Mouse (Mus musculus): Measurements from ENCODE around the gene Rps11.
A peak's percentile ranks its signal among the peaks of the same experiment; 100 is the strongest.
"Not testable (repeated sequence)": the region's sequence is repeated elsewhere in the genome, so short reads cannot be mapped to it uniquely, and the experiment has no call there.

The Rps11 gene

DNA sequence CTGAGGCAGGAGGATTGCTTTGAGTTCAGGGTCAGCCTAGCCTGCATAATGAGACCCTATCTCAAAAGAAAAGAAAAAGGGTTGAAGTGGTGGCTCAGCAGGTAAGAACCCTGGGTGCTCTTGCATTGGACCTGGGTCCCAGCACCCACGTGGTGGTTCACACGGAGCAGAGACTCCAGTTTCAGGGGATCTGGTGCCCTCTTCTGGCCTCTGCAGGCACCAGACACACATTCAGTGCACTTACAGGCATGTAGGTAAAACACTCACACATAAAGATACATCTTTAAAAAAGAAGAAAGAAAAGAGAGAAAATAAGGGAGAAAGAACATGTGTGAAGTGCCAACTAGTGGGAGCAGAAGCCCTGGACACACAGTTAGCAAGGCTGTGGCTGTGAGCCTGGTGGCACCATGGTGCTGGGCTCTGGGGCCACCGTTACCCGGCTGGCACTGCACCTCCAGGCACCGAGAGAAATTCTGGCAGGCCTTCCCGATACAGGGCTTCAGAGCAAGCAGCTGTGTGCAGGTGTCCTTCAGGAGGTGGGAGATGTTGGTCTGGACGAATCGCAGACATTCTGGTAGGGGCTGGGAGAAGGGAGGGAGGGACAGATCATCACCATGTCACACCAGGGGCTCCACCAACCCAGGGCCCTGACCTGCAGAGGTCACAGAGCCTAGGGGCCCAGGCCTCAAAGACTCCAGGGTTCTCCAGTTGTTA, 9.4 kb upstream of the Rps11 start:
- ATAC-seq (ENCODE audit: low TSS enrichment), result no peak

DNA sequence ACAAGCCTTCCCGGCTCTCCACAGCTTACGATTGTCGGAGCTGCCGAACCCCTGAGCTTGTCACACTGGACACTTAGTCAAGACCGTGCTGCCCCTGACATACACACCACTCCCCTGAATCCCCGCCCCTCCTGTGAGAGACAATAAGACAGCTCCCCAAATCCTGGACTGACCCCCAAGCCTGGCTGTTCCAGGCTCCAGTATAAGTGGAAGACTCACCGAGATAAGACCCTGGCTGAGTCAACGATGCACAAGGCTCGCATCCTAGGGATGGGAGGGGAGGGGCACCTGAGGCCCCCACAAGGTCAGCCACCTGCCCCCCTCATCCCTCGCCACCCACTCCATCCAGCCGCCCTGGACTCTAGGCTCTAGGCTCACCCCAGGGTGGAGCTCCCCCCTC, 7.6 kb upstream of the Rps11 start:
- ATAC-seq (ENCODE audit: low TSS enrichment), result no peak

DNA sequence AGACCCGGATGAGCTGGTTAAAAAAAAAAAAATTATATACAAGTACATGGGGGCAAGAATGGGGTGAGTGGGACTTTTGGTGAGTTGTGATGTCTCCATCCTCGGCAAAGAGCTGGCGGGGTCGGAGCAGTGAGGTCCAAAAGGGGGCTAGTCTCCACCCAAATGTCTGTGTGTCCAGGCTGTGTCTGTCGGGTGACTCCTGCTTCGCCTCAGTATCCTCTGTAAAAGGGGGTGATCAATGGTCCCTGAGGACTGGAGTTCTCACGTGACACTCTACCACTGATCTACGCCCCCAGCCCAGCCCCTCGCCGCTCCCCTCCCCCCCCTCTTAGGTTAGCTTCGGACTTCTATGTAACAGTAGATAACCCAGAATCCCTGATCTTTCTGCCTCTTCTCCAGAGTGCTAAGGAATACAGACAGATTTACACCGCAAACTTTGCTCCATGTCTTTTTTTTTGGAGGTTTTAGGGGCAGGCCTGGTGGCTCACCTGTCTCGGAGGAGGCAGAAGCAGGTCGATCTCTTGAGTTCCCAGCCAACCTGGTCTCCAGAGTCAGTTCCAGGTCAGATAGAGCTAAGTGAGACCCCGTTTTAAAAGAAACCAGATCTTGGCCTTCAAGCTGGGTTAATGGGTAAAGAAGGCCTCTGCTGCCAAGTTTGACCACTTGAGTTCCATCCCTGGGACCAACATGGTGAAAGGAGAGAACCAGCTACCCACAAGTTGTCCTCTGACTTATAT, 5.7 kb upstream of the Rps11 start:
- ATAC-seq (ENCODE audit: low TSS enrichment), result no peak

DNA sequence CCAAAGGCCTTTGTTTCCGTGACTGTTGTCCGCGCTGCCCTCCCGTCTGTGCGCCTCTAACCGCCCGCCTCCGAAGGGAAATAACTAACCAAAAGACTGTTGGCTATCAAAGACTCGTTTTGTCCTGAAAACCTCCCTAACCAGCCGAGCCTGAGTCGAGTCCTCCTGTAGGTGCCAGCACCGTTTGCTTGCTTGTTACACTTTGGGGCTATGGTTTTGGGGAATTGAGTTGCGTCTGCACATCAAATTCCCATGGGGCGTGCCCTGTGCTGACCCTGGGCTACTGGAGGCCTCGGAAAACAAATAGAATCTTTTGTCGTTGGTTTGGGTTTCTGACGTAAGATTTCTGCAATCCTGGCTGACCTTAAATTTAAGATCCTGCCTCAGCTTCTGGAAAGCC, 5.1 kb upstream of the Rps11 start:
- no peak for ATAC-seq (ENCODE audit: low TSS enrichment)

DNA sequence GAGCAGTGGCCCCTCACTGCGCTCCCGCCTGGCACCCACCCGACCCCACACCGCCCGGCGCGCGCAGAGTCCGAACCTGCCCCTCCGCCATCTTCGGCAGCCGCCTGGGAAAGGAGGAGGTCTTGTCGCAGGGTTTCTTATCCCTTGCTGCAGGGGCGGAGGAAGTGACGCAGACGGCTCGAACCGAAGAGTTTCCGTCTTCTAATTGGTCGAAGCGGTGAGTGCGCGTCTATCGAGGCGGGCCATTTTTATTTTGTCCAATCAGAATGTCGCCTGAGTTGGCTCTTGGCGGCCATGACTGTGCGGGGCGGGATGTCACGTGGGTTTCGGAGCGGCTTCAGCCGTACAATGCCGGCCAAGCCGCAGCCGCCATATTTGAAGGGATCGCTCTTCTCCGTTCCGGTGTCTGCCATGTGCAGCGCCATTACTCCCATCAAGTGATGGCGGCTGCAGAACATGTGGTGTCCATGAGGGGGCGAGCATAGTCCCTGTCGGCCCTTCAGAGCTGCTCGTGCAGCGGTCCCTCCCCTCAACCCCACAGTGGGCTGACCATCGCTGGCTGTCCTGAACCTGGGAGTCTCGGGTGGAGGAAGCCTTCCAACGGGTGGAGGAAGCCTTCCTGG, 4.5 kb upstream of the Rps11 start, which contains the start of gene Rpl13a:
Gene Rpl13a (minus strand): TSS at position 138 of the 623 bp plus-strand sequence.
- peak; percentile 81 for ATAC-seq (ENCODE audit: low TSS enrichment)

DNA sequence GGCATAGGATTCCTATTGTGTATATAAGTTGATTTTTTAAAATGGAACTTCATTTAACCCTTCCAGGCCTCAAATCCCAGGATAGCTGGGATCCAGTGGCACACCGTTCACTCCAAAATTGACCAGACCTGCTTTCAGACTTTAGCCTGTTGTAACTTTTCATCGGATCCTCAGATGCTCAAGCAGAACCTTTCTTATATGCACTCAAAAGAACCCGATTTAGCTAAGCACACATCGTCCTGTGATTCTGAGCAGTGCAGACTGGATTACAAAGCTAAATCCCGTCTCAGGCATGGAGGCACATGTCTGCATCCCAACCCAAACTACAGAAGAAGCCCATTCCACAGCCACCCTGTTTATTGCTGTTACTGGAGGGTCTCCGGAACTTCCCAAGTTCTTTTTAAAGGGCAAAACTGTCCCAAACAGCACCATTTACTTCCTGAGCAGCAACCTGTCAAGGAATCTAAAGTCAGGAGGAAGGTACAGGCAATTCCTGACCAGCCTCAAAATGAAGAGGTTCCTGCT, 3.5 kb upstream of the Rps11 start:
- ATAC-seq (ENCODE audit: low TSS enrichment), result no peak

DNA sequence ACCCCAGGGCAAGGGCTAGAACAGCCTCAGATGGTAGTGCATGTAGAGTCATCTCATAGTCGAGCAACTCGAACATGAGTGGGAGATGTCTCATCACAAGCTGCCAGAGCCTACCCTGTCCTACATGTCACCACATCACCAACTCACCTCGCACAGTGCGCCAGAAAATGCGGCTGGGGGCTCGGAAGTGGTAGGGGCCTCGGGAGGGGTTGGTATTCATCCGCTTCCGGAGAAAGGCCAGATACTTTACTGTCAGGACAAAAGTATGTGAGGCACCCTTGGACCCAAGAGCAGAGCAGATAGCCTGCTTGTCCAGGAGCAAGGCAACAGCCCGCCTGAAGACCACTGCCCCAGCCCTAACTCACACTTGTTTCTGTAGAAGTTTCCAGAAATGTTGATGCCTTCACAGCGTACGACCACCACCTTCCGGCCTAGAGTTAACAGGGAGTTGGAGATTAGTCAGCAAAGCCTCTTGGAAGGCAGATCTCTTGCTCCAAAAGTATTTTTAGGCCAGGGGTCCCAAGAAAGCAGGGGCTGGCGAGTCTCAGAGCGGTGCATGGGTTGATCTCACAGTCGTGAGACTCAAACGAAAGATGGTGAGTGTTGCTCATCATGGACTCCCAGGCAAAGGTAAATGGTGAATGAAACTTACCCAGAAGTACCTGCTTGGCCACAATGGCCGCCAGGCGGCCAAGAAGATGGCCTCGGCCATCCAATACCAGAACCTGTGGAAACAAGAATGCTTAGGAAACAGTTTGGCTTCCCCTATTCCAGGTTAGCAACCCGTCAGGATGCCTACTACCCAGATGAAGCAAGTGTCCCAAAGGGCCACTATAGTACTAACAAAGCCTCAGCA, 2.8 kb upstream of the Rps11 start:
- ATAC-seq (ENCODE audit: low TSS enrichment), result no peak

DNA sequence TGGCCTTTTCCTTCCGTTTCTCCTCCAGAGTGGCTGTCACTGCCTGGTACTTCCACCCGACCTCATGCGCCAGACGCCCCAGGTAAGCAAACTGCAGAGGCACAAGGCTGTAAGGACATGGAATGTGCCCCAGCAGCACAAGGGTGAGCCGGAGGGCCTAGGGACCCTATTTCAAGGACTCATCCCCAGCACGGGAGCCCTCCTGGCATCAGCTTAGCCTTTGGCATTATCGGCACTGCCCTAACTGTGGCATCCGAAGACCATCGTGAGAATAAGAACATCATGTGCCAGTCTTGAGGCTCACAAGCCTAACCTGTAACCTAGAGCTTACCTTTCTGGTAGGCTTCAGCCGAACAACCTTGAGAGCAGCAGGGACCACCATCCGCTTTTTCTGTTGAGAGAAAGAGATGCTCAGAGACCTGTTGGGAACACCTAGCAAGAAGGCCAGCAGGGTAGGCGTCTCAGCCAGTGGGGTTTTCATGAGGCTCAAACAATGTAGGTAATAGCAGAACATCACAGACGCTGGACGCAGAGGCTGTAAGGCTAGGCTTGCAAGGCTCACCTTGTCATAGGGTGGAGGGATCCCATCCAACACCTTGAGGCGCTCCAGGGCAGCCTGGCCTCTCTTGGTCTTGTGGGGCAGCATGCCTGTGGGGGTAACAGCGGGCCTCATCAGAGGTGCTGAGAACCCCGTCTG, 2.1 kb upstream of the Rps11 start:
- no peak for ATAC-seq (ENCODE audit: low TSS enrichment)

DNA sequence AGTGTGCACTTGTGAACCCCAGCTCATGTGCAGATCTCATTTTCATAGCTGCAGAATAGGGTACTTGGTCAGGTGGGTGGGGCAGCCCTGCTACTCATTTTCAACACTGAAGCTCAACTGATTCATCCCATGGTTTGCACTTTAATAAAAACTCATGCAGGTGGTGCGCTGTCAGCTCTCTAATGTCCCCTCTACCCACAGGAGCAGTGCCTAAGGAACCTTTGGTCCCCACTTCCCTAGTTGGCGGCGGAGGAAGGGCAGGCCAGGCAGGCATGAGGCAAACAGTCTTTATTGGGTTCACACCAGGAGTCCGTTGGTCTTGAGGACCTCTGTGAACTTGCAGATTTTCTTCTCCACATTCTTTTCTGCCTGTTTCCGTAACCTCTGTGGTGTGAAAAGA, 1.4 kb upstream of the Rps11 start:
- not testable (repeated sequence) for ATAC-seq (ENCODE audit: low TSS enrichment)

DNA sequence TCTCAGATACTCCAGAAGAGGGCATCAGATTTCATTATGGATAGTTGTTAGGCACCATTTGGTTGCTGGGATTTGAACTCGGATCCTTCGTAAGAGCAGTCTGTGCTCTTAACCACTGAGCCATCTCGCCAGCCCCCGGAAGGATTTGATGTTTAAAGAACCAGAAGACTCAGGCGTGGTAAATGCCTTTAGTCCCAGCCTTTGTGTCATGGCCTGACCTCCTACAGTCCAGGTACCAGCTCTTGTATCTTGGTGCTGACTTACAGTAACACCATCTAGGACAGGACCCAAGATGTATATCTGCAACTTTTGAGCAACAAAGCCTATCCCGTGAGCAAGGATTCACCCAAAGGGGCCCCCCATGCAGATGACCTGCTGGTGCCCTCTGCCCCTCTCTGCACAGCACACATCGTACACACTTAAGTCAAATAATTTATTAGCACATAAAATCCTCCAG, 933 bp upstream of the Rps11 start:
- ATAC-seq (ENCODE audit: low TSS enrichment), result no peak

DNA sequence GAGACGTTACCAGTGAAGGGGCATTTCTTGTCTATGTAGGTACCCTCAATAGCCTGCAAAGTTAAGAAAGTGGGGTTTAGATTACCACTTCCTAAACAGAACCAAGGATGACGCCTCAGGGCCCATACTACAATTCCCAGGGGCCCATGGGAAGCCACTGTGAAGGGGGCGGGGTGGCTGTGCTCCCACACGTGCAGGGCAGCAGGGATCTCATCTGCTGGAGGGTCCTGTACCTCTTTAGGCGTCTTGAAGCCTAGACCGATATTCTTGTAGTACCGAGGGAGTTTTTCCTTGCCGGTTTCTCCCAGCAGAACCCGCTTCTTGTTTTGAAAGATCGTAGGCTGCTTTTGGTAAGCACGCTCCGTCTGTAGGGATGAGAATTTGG, 1.1 kb downstream of the Rps11 start:
- ATAC-seq (ENCODE audit: low TSS enrichment), result no peak

DNA sequence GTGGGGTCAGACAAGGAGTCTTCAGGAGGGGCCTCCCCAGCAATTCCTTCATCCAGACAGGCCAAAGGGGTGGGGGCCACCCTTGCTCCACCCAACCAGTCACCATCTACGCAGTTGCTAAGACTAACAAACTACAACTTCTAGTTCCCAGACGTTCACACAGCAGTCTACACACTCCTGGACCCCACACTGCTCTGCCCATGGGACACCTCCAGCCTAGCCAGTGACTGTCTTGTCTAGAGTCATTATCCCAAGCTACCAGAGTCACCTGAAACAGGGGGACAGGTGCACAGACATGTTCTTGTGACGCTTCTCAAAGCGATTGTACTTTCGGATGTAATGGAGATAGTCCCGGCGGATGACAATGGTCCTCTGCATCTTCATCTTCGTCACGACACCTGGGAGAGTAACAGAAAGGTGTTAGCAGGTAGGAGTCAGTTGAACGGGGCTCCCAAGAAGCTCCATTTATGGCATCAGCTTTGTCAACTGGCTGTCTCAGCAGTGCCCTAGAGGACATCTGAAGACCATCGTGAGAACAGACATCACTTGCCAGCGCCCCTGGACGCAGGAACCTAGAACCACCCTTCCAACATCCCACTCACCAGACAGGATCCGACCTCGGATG, 1.6 kb downstream of the Rps11 start:
- ATAC-seq (ENCODE audit: low TSS enrichment), result no peak

DNA sequence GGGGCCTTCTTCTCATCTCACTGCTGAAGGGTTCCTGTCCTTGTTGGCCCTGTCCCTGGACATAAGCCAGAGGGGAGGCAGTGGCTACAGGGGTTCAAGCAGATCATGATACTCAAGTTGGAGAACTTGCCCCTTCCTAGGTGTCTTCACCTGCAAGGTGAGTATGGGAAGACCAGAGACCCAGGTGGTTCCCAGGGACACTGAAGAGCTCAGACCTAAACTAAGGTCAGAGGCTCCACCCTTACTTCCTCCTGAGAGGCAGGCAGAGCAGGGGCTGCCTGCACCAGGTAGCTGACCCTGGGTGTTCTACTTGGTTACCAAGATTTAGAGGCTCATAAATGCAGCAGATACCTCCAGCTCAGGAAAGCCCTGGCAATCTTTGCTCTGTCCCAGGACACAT, 2.3 kb downstream of the Rps11 start:
- ATAC-seq (ENCODE audit: low TSS enrichment), result no peak

DNA sequence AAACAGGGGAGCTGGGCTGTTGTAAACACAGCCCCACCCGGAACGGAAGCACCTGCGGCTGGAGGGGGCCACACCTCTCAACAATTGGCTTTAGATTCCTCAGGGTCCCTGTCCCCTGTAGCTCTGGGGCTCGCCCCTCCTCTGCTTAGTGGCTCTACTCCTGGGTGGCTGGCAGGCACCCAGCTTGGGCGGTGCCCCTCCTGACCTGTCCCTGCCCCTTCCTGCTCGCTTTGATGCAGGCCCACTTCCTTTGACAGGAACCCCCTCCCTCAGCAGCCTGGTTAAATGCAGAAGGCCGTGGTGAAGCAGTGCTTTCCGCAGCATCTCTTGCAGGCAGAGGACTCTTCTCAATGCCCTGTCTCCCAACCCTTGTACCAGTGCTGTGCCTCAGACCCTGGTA, 2.8 kb downstream of the Rps11 start:
- no peak for ATAC-seq (ENCODE audit: low TSS enrichment)

DNA sequence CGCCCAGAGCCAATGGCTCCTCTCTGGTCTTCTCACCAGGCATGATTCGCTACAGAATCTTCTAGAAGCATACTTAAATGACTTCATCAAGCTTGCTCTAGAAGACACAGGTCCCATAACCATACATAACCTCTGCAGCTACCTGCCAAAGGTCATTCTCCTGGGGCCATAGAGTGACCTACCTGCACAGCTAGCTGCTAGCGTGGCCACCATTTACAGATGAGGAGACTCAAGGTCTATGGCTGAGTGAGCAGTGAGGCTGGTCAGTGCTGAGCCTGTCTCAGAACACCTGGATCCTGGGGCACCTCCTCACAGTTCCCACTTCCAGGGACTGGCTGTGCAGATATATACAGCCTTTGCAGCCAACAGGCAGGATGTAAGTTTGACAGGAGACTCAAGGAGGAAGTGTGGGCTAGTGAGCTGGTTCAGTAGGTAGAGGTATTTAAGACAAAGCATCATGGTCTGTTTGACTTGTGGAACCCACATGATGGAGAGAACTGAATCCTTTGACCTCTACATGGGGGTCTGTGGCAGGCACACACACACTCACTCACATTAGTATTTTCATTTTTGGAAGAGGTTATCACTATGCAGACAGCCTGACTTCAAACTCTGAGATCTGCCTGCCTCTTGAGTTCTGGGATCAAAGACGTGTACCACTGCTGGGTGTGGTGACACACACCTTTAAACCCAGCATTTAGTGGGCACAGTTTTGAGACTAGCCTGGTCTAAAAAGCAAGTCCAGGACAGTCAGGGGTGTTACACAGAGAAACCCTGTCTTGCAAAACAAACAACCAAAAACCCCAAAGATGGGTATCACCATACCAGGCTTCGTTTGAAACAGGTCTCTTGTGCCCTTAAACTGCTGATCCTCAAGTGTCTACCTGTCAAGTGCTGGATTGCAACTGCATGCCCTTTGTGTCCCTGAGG, 4.2 kb downstream of the Rps11 start:
- no peak for ATAC-seq (ENCODE audit: low TSS enrichment)

DNA sequence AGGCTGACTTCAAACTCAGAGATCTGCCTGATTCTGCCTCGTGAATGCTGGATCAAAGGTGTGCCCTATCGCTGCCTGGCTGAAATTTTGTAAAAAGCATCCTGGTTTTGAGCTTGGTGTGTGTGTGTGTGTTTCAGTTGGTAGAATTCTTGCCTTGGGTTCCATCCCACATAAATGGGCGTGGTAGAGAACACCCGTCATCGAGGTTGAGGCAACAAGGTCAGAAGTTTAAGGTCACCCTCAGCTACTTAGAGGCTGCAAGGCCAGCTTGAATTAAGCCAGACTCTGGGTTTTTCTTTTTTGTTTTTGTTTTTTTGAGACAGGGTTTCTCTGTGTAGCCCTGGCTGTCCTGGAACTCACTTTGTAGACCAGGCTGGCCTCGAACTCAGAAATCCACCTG, 5.9 kb downstream of the Rps11 start:
- ATAC-seq (ENCODE audit: low TSS enrichment), result no peak

DNA sequence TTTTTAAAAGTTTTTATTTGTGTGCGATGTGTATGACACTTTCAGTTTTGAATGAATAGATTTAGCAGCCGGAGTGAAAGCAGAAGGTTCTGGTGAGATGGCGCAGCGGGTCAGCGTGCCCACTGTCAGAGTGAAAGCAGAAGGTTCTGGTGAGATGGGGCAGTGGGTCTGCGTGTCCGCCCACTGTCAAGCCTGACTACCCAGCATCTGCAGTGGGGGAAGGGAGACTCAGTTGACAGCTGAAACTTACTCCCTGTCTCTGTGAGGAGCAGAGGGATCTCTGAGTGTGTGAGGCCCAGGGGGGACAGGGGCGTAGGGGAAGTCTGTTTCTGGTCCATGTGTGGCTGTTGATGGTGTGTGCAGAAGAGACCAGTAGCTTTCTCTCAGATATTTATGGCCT, 6.7 kb downstream of the Rps11 start:
- no peak for ATAC-seq (ENCODE audit: low TSS enrichment)

DNA sequence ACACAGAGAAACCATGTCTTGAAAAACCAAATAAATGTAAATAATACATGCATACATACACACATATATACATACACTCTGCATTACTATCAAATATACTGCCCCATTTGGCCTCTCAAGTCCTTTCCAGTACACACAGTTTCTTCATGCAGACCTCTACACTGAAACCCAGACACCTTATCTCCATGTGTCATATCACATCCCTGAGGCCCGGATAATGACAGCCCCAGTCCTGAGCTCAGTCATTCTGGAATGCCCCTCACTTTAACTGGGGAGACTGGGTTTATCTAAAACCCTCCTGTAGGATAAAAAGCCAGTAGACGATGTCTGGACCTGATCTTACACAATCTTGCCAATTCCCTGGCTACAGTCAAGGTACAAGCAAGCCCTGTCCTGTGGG, 10.8 kb downstream of the Rps11 start:
- ATAC-seq (ENCODE audit: low TSS enrichment), result no peak

DNA sequence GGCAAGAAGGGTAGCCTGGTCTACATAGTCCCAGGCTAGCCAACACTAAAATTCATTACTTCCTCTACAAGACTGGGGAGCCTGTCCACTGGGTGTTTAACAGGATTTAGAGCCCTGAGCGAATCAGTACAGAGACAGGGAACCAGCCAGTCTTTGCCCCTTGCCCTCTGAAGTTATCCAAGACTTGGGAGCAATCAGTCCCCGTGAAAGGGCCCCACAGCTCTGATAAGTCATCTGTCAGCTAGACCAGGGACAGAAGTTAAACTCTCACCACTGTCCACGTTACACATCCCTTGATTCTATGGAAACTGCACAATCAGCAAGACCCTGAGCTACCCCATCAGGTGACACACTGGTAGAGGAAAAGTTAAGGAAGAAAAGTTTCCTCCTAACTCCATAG, 11.7 kb downstream of the Rps11 start:
- no peak for ATAC-seq (ENCODE audit: low TSS enrichment)

DNA sequence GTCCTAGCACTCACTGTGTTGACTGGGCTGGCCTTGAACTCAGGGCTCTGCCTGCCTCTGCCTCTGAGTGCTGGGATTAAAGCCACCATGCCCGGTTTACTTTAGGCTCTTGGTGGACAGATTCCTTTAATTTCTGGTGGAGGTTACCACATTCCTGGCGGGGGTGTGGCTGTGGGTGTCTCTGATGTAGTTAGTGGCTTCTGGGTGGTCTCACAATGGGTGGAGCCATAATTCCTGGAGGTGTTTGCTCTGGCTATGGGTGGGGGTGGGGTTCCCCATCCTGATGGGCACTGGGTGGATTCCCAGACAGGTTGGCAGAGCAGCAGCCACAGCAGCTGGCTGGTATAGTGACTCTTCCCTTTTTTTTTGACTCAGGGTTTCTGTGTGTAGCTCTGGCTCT, 12.3 kb downstream of the Rps11 start:
- no peak for ATAC-seq (ENCODE audit: low TSS enrichment)

Measured in frontal cortex, adult (tissue).